Mouse (Mus musculus): ENCODE results near the gene Pcsk1.

DNA sequence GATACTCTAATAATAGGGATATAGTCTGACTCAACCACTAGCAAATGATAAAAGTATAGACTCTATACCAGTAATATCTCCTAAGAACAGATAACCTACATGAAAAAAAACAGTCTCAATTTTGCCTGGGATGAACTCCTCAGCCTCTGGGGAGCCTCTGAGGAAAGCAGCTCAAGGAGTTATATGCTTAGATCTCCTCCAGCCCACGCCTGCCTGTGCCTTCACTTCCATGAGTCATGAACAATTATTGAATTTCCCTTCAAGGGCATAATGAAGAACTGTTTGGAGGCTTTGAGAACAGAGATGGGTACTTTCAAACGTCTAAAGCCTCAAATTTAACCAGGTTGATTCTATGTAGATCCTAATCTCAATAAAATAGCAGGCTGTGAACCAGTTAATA lies 23.5 kb downstream of the Pcsk1 start:
- TF ChIP-seq POLR2A (IDR thresholded peaks at IDR 0.05; ENCODE audit: borderline replicate concordance, control insufficient read depth, low read depth, low read length) (no peak), CTCF (IDR thresholded peaks at IDR 0.05; ENCODE audit: control insufficient read depth, insufficient read depth, low read length) (no peak)
